32 mouse cellular contexts compared by ENCODE assay signal in the genomic region with DNA sequence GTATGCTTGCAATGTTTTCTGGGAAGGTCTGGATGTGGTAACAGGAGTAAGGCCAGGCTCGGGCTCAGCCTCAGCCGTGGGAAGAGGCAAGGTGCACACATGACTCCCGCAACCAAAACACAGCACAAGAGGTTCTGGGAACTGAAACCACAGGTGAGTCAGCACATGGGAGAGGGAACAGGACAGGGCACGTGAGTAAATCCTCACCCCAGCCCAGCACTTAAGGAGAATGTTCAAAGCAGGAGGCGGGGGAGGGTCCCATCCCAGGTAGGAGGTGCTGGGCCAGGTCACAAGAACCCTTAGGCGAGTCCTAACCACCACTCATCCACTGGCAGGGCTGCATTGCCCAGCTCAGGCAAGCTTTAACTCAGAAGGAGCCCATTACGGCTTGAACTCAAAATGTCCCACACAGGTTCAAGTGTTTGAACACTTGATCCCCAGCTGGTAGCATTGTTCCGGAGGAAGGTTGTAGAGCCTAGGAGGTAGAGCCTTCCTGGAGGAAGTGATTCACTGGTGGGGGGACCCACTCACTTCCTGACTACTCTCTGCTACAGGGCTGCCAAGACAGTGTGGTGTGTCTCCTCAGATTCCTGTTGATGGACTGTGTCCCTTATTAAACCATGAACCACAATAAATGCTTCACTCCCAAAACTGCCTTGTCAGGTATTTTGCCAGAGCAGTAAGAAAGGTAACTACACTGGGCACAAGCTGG. TPM values are rescaled to one million over a fixed set of nuclear protein-coding genes. Genes with fewer than 3 reads are reported as not detected.
A peak's percentile ranks its signal among the peaks of the same experiment; 100 is the strongest.
DNase-seq lines count a peak whose midpoint lies in the region; ATAC-seq lines count a peak whose summit lies in the region.
"Had no signal": no experiment of that assay in that cellular context is flagged by ENCODE, and none has a peak within 500 bp of the region (broad histone marks: within the 10 kb centered on the region; RNA-seq: fewer than 3 reads in every experiment).

No protein-coding gene starts in this region.

- H3K4me1 ChIP-seq in lung, embryonic 16.5 days (replicated peaks; ENCODE audit: control insufficient read depth, insufficient read depth, low read length) = peaks cover 22% of the 10 kb centered on the region
- peaks cover 10% of the 10 kb centered on the region; the same call in 1 of the 2 replicates for H3K4me1 ChIP-seq in heart, embryonic 11.5 days (ENCODE audit: control insufficient read depth, insufficient read depth, low read length)
- H3K4me1 ChIP-seq: liver, embryonic 13.5 days had no signal

- H3K36me3 ChIP-seq in lung, embryonic 16.5 days (ENCODE audit: control insufficient read depth, insufficient read depth, low read length) = no peaks in the 10 kb centered on the region
- no peaks in the 10 kb centered on the region for H3K36me3 ChIP-seq in heart, embryonic 11.5 days (ENCODE audit: control insufficient read depth, insufficient read depth, low read length)
- H3K36me3 ChIP-seq: heart, embryonic 13.5 days; hindbrain, embryonic 15.5 days; intestine, embryonic 15.5 days; kidney, embryonic 15.5 days; liver, embryonic 13.5 days; lung, embryonic 15.5 days; neural tube, embryonic 15.5 days had no signal

- H3K27ac ChIP-seq in lung, embryonic 16.5 days (ENCODE audit: low read length) = peak overlapping the region; percentile 12
- H3K27ac ChIP-seq in heart, embryonic 11.5 days (ENCODE audit: low read depth, low read length) = no peak overlapping the region
- H3K27ac ChIP-seq: heart, embryonic 13.5 days; hindbrain, embryonic 15.5 days; intestine, embryonic 15.5 days; kidney, embryonic 15.5 days; liver, embryonic 13.5 days; lung, embryonic 15.5 days; neural tube, embryonic 15.5 days had no signal

- peak; percentile 57 for DNase-seq in 3134 (ENCODE audit: extremely low read depth, insufficient read length, low spot score)
- DNase-seq in lung, postnatal 4 days = peak; percentile 37 to 78
- no peak for DNase-seq in gastrocnemius, postnatal 14 days
- no peak for DNase-seq in heart, postnatal 10 days
- DNase-seq in layer of hippocampus, adult 8-10 months (ENCODE audit: low spot score in 2 of 2) = no peak
- DNase-seq: adrenal gland, adult 8-10 months; cerebellum, adult 2 months; cerebellum, postnatal 36 days; gastrocnemius, postnatal 10 days; heart, adult 18-20 months; heart, postnatal 36 days; kidney, postnatal 36 days; layer of hippocampus, adult 9-11 months; liver, embryonic 13.5 days; thymus, postnatal 36 days had no signal

- intact Hi-C loops in gastrocnemius, postnatal 14 days (cut with DNase I; ENCODE audit: low total_unique reads) = no loop called here
- intact Hi-C loops in heart, postnatal 10 days (cut with DNase I) = no loop called here

- no peak overlapping the region for H3K9ac ChIP-seq in lung, embryonic 16.5 days (ENCODE audit: low read length)
- no peak overlapping the region for H3K9ac ChIP-seq in heart, embryonic 11.5 days (ENCODE audit: low read depth, low read length)
- H3K9ac ChIP-seq: heart, embryonic 13.5 days; hindbrain, embryonic 15.5 days; intestine, embryonic 15.5 days; kidney, embryonic 15.5 days; liver, embryonic 13.5 days; lung, embryonic 15.5 days; neural tube, embryonic 15.5 days had no signal

- 60% methylated on average over 8 of the region's 8 CpGs for WGBS in lung, embryonic 16.5 days
- WGBS in heart, embryonic 11.5 days (ENCODE audit: insufficient replicate concordance) = 79% methylated on average over 8 of the region's 8 CpGs

- no peak overlapping the region for H3K4me2 ChIP-seq in lung, embryonic 16.5 days (ENCODE audit: low read depth, low read length)
- no peak overlapping the region for H3K4me2 ChIP-seq in heart, embryonic 11.5 days
- H3K4me2 ChIP-seq: heart, embryonic 13.5 days; hindbrain, embryonic 15.5 days; intestine, embryonic 15.5 days; kidney, embryonic 15.5 days; liver, embryonic 13.5 days; lung, embryonic 15.5 days; neural tube, embryonic 15.5 days had no signal

- ATAC-seq in erythroid progenitor cell, adult 5-6 weeks (replicated peaks; ENCODE audit: low FRiP score, poor library complexity, severe bottlenecking) = 0 out of 2 replicates have a peak, but pooled peaks have one; percentile 10
- peak; percentile 64 for ATAC-seq in lung, embryonic 16.5 days (ENCODE audit: low read depth)
- ATAC-seq in heart, embryonic 11.5 days (replicated peaks; ENCODE audit: insufficient number of reproducible peaks, low FRiP score, low TSS enrichment) = no peak
- ATAC-seq: activated CD4-positive, CD25-positive, alpha-beta regulatory T cell, adult 4 months; forebrain, embryonic 16.5 days; intestine, embryonic 15.5 days had no signal

- no peaks in the 10 kb centered on the region for H3K27me3 ChIP-seq in lung, embryonic 16.5 days (ENCODE audit: control insufficient read depth, insufficient read depth, low read depth, low read length)
- no peaks in the 10 kb centered on the region for H3K27me3 ChIP-seq in heart, embryonic 11.5 days (ENCODE audit: control insufficient read depth, insufficient read depth, low read length)
- H3K27me3 ChIP-seq: hindbrain, embryonic 15.5 days; intestine, embryonic 15.5 days; kidney, embryonic 15.5 days; liver, embryonic 13.5 days; lung, embryonic 15.5 days; neural tube, embryonic 15.5 days had no signal

- H3K4me3 ChIP-seq in lung, embryonic 16.5 days (ENCODE audit: low read length) = no peak overlapping the region
- no peak overlapping the region for H3K4me3 ChIP-seq in heart, embryonic 11.5 days (ENCODE audit: low read depth, low read length)
- H3K4me3 ChIP-seq: heart, embryonic 13.5 days; hindbrain, embryonic 15.5 days; intestine, embryonic 15.5 days; kidney, embryonic 15.5 days; liver, embryonic 13.5 days; lung, embryonic 15.5 days; neural tube, embryonic 15.5 days had no signal

- no peaks in the 10 kb centered on the region for H3K9me3 ChIP-seq in lung, embryonic 16.5 days (ENCODE audit: control insufficient read depth, low read length)
- H3K9me3 ChIP-seq in heart, embryonic 11.5 days (replicated peaks; ENCODE audit: control insufficient read depth, low read length) = no peaks in the 10 kb centered on the region
- H3K9me3 ChIP-seq: heart, embryonic 13.5 days; hindbrain, embryonic 15.5 days; intestine, embryonic 15.5 days; kidney, embryonic 15.5 days; liver, embryonic 13.5 days; lung, embryonic 15.5 days; neural tube, embryonic 15.5 days had no signal

RNA-seq across cellular contexts. Expression of a gene that starts 38.8 kb away (rescaled TPM):
- not detected in 2 replicates for total RNA-seq in erythroid progenitor cell, adult 5-6 weeks (2015; ENCODE audit: low replicate concordance)
- total RNA-seq in erythroid progenitor cell, adult 5-6 weeks (2017; ENCODE audit: low replicate concordance) = not detected in 2 replicates
- polyA plus RNA-seq in lung, embryonic 16.5 days (2015; fragmentation: Nextera tagmentation; extraction: Ambion mirVana) = not detected in 2 replicates
- not detected for total RNA-seq in gastrocnemius, postnatal 14 days (2021)
- not detected for total RNA-seq in heart, postnatal 10 days (2021)
- polyA plus RNA-seq in heart, embryonic 11.5 days (2014; fragmentation: Nextera tagmentation; extraction: Ambion mirVana) = not detected in 2 replicates
- total RNA-seq in layer of hippocampus, adult 8-10 months (2022) = not detected
- total RNA-seq: adrenal gland, adult 8-10 months; gastrocnemius, postnatal 10 days; heart, adult 18-20 months; heart, postnatal 36 days; left cerebral cortex, adult 18-20 months; left cerebral cortex, postnatal 36 days; midbrain, postnatal 0 days had no signal
- polyA plus RNA-seq: activated CD4-positive, CD25-positive, alpha-beta regulatory T cell, adult 4 months; C2C12; cerebellum, adult 2 months; embryonic facial prominence, embryonic 14.5 days; forebrain, embryonic 16.5 days; heart, embryonic 13.5 days; hindbrain, embryonic 15.5 days; intestine, embryonic 15.5 days; kidney, embryonic 15.5 days; limb, embryonic 14.5 days; liver, embryonic 13.5 days; lung, embryonic 15.5 days; midbrain, postnatal 0 days; neural tube, embryonic 15.5 days had no signal

Comparison
In these comparisons a context has a peak if more than half of its experiments do, and no peak if none do; other contexts are left out.
1. DNase-seq: peak in 3134 (single experiment) and lung, postnatal 4 days (2 of 2); none in gastrocnemius, postnatal 14 days (single experiment), heart, postnatal 10 days (0 of 2) and layer of hippocampus, adult 8-10 months (0 of 2).